Mouse (Mus musculus) cerebellum, postnatal 25 days (tissue): Measurements from ENCODE around the gene Fbxo41.

Experiments used
- DNase-seq, 2 experiments: peaks; one replicate each; pipeline ENCODE4 v3.0.0; 2021; ENCODE audit warnings: mixed read lengths in 2 of 2

Fbxo41 gene

DNA sequence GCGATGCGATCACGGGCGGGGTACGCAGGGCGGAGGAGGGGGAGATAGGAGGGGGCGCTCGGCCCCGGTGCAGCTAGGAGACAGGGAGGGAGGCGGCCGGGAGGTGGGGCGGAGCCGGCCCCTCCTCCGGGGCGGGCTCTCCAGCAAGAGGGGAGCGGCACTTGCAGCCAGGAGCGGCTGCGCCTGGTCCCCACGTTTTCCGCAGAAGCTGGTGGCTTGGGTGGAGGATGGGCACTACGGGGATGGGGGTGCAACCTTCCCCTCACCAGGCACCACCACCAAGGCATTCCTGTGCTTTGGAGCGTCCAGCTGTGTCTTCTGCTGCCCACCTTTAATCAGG lies at the start of gene Fbxo41:
Gene Fbxo41, minus strand, starts transcription at position 84 of the 340 bp plus-strand sequence.
- peak; percentile 82 to 87 for DNase-seq

DNA sequence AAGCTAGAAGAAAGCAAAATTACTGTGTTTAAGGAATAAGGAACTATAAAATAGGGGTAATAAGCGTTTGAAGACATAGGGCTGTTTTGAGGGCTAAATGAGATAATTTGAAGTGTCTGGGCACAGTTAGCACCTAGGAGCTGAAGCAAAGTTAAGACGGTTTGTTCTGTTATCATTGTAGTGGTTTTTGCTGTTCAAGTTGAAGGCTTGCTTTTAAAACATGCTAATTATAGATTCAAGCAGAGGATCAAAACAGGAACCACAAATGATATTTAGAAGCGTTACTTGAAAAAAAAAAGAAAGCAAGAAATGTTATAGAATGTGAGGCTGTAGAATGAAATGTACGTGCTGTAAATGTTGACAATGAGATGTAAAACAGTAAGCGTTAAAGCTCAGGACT lies 44.8 kb upstream of the Fbxo41 start:
- no peak for DNase-seq

DNA sequence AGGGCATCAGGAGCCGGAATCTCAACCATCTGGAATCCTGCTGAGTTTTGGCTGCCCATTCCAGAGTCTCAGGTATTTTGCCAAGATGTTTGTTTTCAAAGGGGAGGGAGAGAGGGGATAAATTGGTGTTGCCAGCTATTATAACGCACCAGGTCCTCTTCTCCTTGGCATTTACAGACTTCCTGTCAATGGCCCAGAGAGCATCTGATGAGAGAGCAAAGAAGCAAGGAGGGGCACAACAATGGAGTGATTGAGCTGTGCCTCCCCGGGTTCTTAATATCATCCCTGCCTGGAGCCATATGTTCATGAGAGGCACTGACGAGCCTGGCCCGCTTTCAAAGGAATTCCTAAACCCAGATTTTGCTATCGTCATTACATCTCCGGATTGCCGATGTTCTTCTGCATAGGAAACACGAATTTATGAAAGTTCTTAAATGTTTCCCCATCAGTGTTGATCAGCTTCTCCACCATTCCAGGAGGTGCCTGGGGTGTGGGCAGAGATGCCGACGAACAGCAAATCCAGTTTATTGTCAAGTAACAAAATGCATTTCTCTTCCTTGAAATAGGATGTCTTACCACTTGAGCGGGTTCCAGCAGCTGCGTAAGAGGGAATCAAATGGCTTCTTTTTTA lies 41.6 kb upstream of the Fbxo41 start:
- DNase-seq = peak; percentile 88 to 91

DNA sequence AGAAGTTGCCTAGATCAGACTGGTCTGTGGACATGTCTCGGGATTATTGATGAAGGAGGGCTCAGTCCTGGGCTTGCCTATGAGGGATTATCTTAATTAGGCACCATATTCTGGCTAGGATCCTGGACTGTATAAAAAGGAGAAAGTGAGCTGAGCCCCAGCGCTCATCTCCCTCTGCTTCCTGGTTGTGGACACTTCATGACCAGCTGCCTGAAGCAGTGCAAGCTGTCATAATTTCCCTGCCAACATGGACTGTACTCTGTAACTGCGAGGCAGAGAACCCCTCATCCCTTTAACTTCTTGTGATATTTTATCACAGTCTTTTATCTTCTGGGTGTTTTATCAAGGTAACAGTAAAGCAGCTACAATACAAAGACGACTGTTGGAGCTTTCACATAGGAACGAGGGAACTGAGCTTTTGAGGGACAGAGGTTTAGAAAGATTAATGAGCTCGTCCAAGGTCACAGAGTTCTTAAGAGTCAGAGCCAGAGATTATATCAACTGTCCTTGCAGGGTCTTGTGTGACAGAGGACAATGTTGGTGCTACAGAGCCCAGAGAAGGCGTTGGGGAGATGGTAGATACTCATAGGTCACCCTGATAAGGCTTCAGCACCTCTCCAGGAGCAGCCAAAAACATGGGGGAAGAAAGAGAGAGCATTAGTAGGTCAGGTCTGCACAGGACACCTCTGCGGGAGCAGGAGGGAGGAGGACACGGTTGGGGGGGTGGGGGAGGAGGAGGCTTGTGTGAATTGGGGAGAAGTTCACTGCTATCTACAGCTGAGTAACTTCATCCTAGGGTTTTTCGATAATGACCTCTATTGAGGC lies 40.8 kb upstream of the Fbxo41 start:
- peak; percentile 68 to 77 for DNase-seq

DNA sequence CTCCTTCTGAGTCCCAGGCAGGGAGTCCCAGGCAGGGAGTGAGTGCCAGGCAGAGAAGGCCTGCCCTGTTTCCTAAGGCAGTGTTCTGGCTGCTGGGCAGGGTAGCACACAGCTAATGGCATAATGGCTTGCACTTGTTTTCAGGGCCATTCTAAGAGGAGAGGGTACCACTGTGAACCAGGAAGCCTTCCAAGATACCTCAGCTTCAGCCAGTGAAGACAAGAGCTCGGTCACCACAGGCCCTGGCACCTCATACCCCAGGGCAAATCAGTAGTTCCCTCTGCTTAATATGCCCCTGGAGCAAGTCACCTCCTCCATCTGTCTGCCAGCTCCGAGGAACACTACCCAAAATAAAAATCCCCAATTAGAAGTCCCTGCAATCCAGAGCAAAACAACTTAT lies 20.0 kb upstream of the Fbxo41 start:
- DNase-seq = peak; percentile 55 to 56

DNA sequence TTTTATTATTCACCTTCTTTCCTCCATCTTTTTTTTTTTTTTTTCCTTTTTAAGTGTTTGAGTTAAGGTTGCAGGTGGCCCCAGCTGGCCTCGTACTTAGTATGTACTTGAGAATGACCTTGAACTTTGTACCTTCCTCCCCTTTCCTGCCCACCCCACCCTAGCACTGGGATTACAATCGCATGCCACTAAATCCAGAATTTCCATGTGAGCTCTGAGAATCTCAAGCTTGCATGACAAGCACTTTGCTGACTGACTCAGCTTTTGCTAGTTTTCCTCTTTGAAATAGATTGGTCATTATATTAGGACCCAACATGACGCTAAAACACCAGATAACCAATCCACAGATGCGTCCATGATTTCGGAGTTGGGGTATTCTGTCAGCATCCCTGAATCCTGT lies 19.2 kb upstream of the Fbxo41 start:
- DNase-seq = no peak

DNA sequence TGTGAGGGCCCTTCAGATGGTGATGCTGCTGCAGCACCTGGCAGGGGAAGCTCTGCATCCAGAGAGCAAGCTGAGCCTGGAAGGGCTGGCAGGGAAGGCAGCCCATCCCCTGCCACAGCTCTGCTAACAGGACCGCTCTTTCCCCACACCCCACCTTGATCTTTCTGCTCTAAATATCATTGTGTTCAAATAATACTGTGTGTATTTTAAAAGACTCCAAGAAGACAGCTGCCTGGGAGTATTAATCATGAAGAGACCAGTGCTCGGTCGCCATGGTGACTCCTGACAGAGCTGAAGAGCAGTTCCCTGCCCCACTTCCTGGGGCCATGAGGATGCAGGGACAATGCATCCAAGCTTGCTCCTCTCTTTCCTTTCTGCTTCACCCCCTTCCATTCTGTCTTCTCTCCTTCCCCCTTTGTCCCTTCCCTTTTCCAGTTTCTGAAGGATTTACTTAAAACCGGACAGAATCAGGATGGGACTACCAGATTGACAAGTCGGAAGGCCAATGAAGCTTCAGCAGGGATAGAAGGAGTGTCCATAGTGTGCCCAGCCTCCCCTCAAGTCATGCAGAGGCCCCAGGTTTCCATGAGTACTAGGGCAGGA lies 15.4 kb upstream of the Fbxo41 start:
- DNase-seq = peak; percentile 44 to 63

DNA sequence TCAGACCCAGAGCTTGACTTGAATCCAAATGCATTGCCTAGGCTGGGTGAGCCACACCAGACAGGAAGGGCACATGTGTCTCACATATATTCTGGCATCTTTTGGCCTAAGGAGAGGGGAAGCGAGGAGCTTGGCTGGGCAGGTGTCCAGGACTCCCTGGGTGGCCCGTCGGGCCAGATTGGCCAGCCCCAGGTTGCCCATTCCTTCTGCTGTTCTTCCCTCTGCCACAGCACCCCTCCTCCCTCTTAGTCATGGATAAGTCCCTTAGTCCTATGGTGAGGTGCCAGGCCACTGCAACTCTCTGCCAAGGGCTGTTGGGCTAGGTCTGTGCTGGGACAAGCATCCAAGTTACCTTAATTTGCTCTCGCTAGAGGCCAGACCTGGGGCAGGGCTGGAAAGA lies 13.1 kb upstream of the Fbxo41 start:
- DNase-seq = peak; percentile 99

DNA sequence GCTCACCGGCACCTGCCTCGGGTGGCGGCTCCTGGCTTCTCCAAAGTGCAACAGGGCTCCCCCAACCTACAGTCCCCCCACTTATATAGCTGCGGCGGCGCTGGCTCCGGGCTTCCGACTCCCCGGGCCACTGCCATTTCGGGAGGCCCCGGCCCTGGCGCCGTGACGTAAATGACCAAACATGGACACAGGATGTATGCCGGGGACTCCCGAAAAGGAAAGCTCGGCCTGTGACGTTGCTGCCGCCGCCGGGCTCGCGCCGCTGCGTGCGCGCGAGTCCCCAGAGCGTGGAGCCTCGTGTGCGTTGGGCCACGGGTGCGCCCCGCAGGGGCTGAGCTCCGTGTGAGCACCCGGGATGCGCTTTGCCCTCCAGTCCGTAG lies 10.7 kb upstream of the Fbxo41 start, which contains the start of gene Egr4:
Gene Egr4, minus strand, starts transcription at position 59 of the 380 bp plus-strand sequence.
- DNase-seq = peak; percentile 92 to 93

DNA sequence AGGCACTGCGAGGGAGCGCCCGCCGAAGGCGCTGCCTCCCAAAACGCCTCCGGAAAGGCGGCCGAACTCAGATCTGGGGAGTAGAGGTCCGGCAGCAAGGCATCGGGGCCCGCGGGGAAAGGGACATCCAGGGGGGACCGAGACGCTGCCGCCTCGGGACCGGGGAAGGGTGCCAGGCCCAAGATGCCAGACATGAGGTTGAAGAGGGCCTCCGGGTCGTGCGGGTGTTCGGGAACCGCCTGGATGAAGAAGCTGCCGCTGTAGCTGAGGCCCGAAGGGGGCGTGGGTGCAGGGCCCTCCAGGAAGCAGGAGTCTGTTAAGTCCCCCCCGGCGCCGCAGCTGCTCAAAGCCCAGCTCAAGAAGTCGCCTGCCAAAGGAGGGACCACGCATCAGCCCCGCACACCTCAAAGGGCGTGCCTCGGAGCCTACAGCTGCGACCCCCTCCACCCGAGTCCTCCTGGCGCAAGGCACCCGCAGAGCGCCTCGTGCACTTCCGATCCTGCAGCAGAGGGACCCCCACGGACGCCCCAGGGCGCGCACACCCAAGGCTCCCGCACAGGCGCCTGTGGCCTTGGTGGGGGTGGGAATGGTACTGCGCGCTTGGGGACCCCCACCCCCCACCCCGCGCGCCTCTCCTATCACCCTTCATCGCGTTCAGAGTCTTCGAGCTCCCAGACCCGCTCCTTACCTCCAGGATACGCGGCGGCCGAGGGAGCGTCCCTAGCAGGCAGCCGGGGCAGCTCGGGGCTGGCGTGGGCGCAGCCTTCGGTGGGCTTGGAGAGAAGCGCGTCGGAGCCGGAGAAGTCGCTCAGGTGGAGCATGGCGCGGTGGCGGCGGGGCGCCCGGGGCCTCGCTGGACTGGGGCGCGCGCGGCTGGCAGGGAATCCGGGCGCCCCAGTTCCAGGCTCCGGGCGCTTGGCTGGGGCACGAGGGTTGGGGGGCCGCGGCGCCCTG lies 10.1 kb upstream of the Fbxo41 start:
- peak; percentile 58 to 66 for DNase-seq

DNA sequence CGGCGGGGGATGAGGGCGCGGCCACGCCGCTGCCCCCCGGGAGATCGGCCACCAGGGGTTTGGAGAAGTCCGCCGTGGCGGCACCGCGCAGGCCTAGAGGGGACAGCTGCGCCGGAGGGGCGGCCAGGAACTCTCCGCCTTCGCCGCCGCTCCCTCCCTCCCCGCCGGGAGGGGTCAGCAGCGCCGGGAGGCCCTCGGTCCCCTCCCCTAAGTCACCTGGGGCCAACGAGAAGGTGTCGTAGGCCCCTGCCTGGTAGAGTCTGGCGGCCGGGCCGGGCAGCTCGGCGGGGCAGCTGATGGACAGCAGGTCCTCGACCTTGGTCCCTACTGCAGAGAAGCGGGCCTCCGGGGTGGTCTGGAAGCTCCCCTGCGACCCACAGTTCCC lies 9.3 kb upstream of the Fbxo41 start:
- DNase-seq = peak in 1 of 2 experiments; percentile 70

DNA sequence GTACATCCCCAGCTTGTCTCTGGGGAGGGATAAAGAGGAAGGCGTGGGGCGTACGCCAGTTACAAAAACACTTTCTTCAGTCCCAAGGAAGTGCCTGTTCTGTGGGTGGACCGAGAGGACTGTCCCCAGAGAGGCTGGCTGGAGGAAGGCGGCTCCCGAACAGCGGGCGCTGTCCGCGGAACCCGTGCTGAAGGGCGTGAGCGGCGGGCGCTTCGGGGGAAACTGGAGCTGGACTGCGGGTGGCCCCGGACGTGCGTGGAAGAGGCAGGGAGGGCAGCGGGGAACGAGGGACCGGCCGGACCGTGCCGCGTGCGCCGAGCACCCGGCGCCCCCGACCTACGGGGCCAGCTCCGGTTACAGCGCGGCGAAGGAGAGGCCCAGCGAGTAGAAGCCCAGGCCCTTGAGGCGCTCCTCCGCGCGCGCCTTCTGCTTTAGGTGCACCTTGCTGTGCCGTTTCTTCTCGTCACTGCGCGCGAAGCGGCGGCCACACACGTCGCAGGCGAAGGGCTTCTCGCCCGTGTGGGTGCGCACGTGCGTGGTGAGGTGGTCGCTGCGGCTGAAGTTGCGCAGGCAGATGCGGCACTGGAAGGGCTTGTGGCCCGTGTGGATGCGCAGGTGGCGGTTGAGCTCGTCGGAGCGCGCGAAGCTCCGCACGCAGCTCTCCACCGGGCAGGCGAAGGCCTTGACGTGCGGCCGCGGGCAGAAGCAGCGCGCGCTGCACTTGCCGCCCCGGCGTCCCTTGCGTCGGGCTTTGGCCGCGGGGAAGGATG lies 8.7 kb upstream of the Fbxo41 start:
- DNase-seq = peak in 1 of 2 experiments; percentile 62

DNA sequence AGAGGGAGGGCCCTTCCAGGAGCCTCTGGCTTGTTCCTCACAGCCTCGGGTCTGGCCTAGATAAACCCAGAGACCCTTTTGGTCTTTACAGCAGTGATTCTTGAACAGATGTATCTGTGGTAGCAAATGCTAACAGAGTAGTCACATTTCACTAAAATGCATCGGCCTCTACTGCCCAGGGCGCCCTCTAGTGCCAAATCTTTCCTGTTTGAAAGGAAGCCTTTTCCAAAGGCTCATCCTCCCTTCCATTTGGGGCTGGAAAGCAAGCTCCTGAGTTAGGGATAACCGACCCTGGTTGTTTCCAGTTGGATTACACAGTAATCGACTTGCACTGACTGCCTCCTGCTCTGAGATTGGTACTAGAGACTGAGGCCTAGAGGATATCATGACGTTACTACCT lies 7.7 kb upstream of the Fbxo41 start:
- DNase-seq = peak; percentile 86 to 94

DNA sequence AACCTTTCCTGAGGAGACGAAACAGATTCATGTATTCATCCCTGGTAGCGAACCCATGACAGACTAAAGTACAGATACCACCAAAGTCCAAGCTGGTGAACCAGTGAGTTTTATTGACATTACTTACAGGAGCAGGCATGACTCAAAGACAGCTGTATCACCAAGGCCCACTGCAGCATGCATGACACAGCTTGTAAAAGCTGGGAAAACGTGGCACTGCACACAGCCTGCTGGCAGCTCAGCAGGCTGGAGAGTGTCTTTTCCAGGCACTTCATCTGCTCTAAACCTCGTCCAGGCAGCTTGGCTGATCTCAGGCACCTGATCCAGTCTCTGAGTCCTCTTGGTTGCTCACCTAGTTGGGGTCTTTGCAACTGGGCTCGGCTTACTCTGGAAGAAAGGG lies 5.8 kb upstream of the Fbxo41 start:
- peak; percentile 28 to 31 for DNase-seq

DNA sequence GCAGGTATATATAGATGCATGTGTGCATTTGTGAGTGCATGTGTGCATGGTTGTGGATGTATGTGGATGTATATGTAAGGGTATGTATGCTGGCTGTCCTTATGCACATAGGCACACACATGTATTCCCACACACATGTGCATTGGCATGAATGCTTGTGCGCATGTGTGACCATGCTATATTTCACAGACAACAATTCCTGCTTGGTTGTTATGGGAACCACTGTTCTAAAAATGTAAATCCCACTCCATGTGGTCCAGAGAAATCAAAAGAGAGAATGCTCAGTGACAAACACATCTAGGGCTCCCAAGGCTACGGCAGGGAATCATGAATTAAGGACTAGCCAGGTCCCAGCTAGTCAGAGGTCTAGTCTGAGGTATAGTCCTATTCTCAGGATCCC lies 2.1 kb upstream of the Fbxo41 start:
- no peak for DNase-seq

DNA sequence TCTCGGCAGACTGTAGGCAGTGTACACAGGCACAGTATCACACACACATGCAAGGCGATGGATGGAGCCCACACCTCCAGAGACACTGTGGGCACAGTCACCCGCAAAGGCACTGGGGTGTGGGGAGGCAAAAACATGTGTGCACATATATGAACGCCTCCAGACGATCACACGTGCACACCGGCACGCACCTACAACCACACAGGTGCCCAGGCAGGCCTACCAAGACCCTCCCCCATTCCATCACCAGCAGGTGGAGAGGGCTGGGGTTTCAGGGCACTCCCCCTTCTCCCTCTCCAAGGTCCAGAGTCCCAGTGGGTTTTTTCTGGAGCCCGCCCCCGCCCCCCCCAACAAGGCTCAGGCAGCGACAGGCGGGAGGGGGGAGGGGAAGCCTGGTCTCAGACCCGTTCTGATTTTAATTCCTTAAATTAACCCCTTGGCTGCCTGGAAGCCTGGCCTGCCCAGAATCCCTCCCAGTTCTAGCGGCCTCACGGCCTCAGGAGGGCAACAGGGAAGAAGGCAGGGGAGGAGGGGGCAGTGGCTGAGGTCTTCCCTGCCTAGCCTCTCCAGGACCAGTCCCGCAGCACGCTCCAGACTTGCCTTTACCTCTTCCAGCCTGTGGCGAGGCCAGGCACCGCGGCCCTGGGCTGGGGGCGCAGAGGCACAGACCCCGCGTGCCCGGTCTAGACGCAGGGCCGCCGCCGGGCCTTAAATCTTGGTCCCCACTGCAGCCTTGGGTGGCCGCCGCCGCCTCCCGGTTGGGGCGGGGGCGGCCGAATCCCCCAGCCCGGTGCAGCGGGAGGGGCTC lies 487 bp downstream of the Fbxo41 start:
- DNase-seq = peak; percentile 54 to 55

DNA sequence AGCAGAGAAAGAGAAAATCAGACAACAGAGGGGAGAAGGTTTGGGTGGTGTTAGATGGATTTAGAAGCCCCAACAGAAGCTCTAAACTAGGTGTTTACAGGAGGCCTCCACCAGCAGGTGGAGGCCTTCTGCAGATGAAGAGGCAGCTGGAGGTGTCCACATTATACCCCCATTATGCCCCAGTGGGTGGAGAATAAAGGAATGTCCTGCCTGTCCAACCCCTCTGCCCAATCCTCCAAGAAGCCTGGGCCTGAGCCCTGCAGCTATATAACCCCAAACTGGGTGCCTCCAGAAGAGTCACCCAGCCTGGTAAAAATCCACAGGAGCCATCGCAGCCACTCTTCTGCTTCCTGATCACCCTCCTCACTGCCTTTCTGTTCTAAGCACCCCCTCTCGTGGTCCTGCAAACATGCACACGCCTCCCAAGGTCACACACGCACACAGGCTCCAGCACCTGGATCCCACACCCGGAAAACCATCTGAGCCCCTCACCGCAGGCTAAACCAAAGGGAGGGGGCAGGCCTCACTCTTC lies 1.2 kb downstream of the Fbxo41 start:
- DNase-seq = peak; percentile 52 to 58

DNA sequence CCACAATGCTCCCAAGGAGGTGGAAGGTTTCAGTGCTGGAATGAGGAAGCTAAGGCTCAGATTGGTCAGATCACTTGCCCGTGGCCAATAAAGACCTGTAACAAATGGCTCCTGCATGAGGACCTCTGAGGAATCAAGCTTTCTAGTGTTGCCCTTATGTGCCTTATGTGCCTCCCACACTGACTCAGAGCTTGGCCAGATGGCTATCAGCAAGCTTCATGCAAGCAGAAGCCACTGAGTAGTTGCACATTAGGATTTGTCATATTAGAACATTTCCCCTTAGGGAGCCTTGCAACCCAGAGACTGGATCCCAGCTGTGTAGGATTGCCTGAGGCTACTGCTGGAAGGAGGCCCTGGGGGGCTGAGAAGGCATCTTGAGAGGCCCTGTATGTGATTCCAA lies 2.4 kb downstream of the Fbxo41 start:
- DNase-seq = peak; percentile 48 to 57

DNA sequence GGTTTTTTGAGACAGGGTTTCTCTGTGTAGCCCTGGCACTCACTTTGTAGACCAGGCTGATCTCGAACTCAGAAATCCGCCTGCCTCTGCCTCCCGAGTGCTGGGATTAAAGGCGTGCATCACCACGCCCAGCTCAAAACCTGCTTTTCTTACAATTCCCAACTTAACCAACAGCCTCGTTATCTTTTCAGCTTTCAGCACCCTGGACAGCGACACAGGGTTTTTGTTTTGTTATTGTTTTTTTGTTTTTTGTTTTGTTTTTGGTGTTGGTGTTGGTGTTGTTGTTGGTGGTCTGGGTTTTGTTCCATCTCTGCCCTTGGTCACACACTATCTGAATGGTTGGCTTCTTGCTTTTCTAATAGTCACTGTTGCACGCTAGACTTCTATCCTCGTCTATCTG lies 4.6 kb downstream of the Fbxo41 start:
- DNase-seq = no peak

DNA sequence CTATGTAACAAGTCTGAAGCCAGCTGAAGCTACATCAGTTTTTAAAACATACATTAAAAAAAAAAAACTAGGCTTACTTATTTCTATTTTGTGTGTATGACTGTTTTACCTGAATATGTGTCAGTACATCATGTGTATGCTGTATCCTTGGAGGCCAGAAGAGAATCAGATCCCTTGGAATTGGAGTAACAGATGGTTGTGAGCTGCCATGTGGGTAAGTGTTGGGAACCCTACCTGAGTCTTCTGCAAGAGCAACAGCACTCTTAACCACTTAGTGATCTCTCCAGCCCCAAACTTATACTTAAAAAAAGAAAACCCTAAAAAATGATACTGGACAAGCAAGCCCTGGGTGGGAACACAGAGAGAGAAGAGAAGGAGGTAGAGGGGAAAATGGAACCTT lies 5.8 kb downstream of the Fbxo41 start:
- DNase-seq = peak in 1 of 2 experiments; percentile 29

DNA sequence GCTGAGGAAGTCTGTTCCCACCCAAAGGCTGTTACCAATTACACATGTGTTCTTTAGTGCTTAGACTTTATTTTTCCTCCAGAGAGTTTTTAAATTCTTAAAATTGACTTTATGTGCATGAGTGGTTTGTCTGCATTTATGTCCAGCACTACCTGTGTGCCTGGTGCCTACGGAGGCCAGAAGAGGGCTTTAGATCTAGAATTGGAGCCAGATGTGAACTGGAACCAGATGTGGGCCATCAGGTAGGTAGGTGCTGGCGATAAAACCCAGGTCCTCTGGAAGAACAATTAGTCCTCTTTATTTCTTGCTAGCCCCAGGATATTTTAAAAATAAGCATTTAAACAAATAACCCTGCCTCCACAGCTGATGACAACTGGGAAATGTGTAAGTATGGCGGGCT lies 11.2 kb downstream of the Fbxo41 start:
- DNase-seq = no peak
